Mouse (Mus musculus): ENCODE data around the gene Usp22.

DNA sequence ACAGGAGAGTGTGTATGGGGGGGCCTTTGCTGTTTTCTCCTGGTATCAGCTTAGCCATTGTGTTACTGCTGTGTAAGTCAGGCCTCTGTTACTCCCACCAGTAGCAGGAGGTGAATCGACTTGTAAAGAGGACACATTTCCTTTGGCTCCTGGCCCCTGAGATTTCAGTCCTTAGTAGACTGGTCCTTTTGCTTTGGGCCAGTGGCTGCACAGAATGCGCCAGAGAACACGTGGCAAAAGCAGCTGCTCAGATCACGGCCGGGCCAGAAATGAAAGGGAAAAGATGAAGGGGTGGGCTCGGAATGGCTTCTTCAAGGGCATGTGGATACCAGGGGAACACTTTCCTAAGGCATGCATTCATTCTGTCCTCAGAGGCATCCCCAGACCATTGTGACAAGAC, 27.3 kb upstream of the Usp22 start:
- no peak for TF ChIP-seq GATA1 (IDR thresholded peaks at IDR 0.05; ENCODE audit: low read length)
- no peak for TF ChIP-seq TAL1 (IDR thresholded peaks at IDR 0.05; ENCODE audit: low read length)
